Mouse (Mus musculus) C2C12 (cell line): ENCODE results near the gene Ntn1.

Experiments used
- CTCF ChIP-seq: IDR thresholded peaks from one replicate; pipeline ENCODE4 v1.5.1; 2011; ENCODE audit not compliant: control insufficient read depth, insufficient read depth, insufficient read length
- MAX ChIP-seq: IDR thresholded peaks from one replicate; pipeline ENCODE4 v1.6.1; 2011; ENCODE audit warnings: mild to moderate bottlenecking, control low read depth
- MYOD1 ChIP-seq: IDR thresholded peaks from one replicate; pipeline ENCODE4 v1.6.1; 2011; ENCODE audit warnings: low read depth; ENCODE audit not compliant: control insufficient read depth, insufficient read length
- USF1 ChIP-seq: IDR thresholded peaks from one replicate; pipeline ENCODE4 v1.6.1; 2011; ENCODE audit warnings: low read depth, mild to moderate bottlenecking, control low read depth, moderate library complexity

GRCm38 (mm10) chr11:68295474-68295873 lies 105.1 kb downstream of the Ntn1 start:
- TF ChIP-seq USF1, result no peak
- TF ChIP-seq CTCF, result no peak
- no peak for TF ChIP-seq MYOD1
- no peak for TF ChIP-seq MAX
